Comparison of ENCODE assay signal across 12 mouse cellular contexts in the genomic region with DNA sequence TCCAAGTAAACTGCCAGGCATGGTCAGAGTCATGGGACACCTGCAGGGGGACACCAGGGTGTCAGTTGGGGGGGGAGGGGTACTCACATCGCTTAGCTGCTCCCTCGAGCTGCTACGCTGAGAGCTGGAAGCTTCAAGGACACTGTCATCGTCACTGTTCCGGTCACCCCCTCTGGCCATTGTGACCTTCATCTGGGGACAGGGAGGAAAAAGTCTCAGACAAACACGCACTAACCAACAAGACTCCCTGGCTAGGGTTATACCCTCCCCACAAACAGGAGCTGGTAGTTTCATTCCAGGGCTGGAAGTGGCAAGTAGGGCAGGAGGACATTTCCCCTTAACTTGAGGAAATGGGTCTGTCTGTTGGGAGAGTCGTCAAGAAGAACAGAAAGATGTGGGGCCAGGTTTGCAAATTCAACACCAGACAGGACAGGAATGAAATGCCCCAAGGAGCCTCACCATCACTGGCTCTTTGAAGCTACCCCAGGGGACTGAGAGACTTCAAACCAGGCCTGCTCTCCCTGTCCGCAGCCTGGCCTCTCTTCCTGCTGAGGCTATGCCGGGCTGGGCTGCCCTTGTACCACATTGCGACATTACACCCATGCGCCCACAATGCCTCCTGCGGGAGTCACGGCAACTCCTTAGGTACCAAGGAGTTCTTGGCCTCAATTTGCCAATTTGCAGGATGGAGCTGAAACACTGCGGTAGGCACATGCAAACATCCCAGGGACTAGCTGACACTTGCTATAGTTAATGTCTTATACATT. TPM values are rescaled to one million over a fixed set of nuclear protein-coding genes. Genes with fewer than 3 reads are reported as not detected.
A peak's percentile ranks its signal among the peaks of the same experiment; 100 is the strongest.
DNase-seq lines count a peak whose midpoint lies in the region; ATAC-seq and TF ChIP-seq lines count a peak whose summit lies in the region.
"Had no signal": no experiment of that assay in that cellular context is flagged by ENCODE, and none has a peak within 500 bp of the region (broad histone marks: within the 10 kb centered on the region; RNA-seq: fewer than 3 reads in every experiment).

No protein-coding gene starts in this region.

- H3K4me2 ChIP-seq in heart, embryonic 14.5 days (ENCODE audit: low read length) = no peak overlapping the region
- H3K4me2 ChIP-seq in hindbrain, embryonic 14.5 days (replicated peaks) = no peak overlapping the region

- peak overlapping the region; percentile 22; the same call in 1 of the 2 replicates for H3K9ac ChIP-seq in heart, embryonic 14.5 days (ENCODE audit: low read length)
- H3K9ac ChIP-seq in ES-Bruce4 (ENCODE audit: low read depth, poor library complexity, severe bottlenecking) = no peak overlapping the region
- H3K9ac ChIP-seq in hindbrain, embryonic 14.5 days = no peak overlapping the region

- TF ChIP-seq POLR2A in ES-Bruce4 (IDR thresholded peaks at IDR 0.05; ENCODE audit: insufficient read depth, low read length) = no peak

- H3K27me3 ChIP-seq in heart, embryonic 14.5 days (ENCODE audit: control insufficient read depth, insufficient read depth, low read length) = no peaks in the 10 kb centered on the region
- no peaks in the 10 kb centered on the region for H3K27me3 ChIP-seq in ES-Bruce4 (ENCODE audit: control insufficient read depth, insufficient read depth, low read length, poor library complexity, severe bottlenecking)
- no peaks in the 10 kb centered on the region; the same call in 1 of the 2 replicates for H3K27me3 ChIP-seq in embryonic facial prominence, embryonic 10.5 days (replicated peaks; ENCODE audit: low read depth, poor library complexity, severe bottlenecking)
- H3K27me3 ChIP-seq in hindbrain, embryonic 14.5 days (ENCODE audit: control insufficient read depth, insufficient read depth, low read length) = no peaks in the 10 kb centered on the region
- H3K27me3 ChIP-seq in limb, embryonic 10.5 days (ENCODE audit: low read depth, poor library complexity, severe bottlenecking) = no peaks in the 10 kb centered on the region

- H3K9me3 ChIP-seq in heart, embryonic 14.5 days (ENCODE audit: control insufficient read depth, low read length) = no peaks in the 10 kb centered on the region
- no peaks in the 10 kb centered on the region for H3K9me3 ChIP-seq in ES-Bruce4 (replicated peaks; ENCODE audit: control insufficient read depth, insufficient read depth, low read length, poor library complexity, severe bottlenecking)
- H3K9me3 ChIP-seq in embryonic facial prominence, embryonic 10.5 days = no peaks in the 10 kb centered on the region
- H3K9me3 ChIP-seq in hindbrain, embryonic 14.5 days (ENCODE audit: control insufficient read depth, low read length) = no peaks in the 10 kb centered on the region
- no peaks in the 10 kb centered on the region for H3K9me3 ChIP-seq in limb, embryonic 10.5 days (replicated peaks)

- peak overlapping the region; percentile 8 to 14; a peak in 1 of 4 replicates for H3K27ac ChIP-seq in heart, embryonic 14.5 days (replicated peaks in 1 of 2; ENCODE audit: control insufficient read depth in 1 of 2, insufficient read depth in 1 of 2, low read depth in 2 of 2, low read length in 2 of 2)
- H3K27ac ChIP-seq in ES-Bruce4 (ENCODE audit: insufficient read depth, low read length) = no peak overlapping the region
- peak overlapping the region; percentile 57 for H3K27ac ChIP-seq in embryonic facial prominence, embryonic 10.5 days (replicated peaks)
- peak overlapping the region; percentile 84; the same call in 1 of the 2 replicates for H3K27ac ChIP-seq in hindbrain, embryonic 14.5 days
- no peak overlapping the region for H3K27ac ChIP-seq in limb, embryonic 10.5 days
- H3K27ac ChIP-seq: heart, adult 2 months; stomach, postnatal 0 days had no signal

- no peak for TF ChIP-seq CTCF in ES-Bruce4 (IDR thresholded peaks at IDR 0.05; ENCODE audit: low read depth, low read length)

- H3K4me3 ChIP-seq in heart, embryonic 14.5 days (ENCODE audit: control insufficient read depth in 1 of 2, insufficient read depth in 1 of 2, low read depth in 1 of 2, low read length in 2 of 2) = no peak overlapping the region
- H3K4me3 ChIP-seq in ES-Bruce4 (ENCODE audit: low read depth, low read length) = no peak overlapping the region
- no peak overlapping the region for H3K4me3 ChIP-seq in embryonic facial prominence, embryonic 10.5 days
- H3K4me3 ChIP-seq in hindbrain, embryonic 14.5 days (replicated peaks; ENCODE audit: low read length) = no peak overlapping the region
- H3K4me3 ChIP-seq in limb, embryonic 10.5 days = no peak overlapping the region
- H3K4me3 ChIP-seq: heart, adult 2 months had no signal

- peaks cover 18 to 32% of the 10 kb centered on the region in 2 experiments for H3K4me1 ChIP-seq in heart, embryonic 14.5 days (ENCODE audit: control insufficient read depth in 2 of 2, insufficient read depth in 2 of 2, low read length in 2 of 2)
- peaks cover 12% of the 10 kb centered on the region for H3K4me1 ChIP-seq in ES-Bruce4 (ENCODE audit: control insufficient read depth, insufficient read depth, low read length)
- peaks cover 40% of the 10 kb centered on the region for H3K4me1 ChIP-seq in embryonic facial prominence, embryonic 10.5 days
- H3K4me1 ChIP-seq in hindbrain, embryonic 14.5 days (replicated peaks; ENCODE audit: control insufficient read depth, insufficient read depth, low read length) = peaks cover 39% of the 10 kb centered on the region
- peaks cover 41% of the 10 kb centered on the region for H3K4me1 ChIP-seq in limb, embryonic 10.5 days

- H3K36me3 ChIP-seq in heart, embryonic 14.5 days (ENCODE audit: control insufficient read depth, insufficient read depth, low read length) = peaks cover 14% of the 10 kb centered on the region
- no peaks in the 10 kb centered on the region for H3K36me3 ChIP-seq in ES-Bruce4 (ENCODE audit: control insufficient read depth, insufficient read depth, low read length, poor library complexity, severe bottlenecking)
- H3K36me3 ChIP-seq in embryonic facial prominence, embryonic 10.5 days (replicated peaks) = peaks cover 14% of the 10 kb centered on the region
- peaks cover 10% of the 10 kb centered on the region; the same call in 1 of the 2 replicates for H3K36me3 ChIP-seq in hindbrain, embryonic 14.5 days (replicated peaks; ENCODE audit: control insufficient read depth, insufficient read depth)
- H3K36me3 ChIP-seq in limb, embryonic 10.5 days = peaks cover 10% of the 10 kb centered on the region; the same call in 1 of the 2 replicates

- WGBS in heart, embryonic 14.5 days = 48% methylated on average over 14 of the region's 14 CpGs
- WGBS in embryonic facial prominence, embryonic 10.5 days = 54% methylated on average over 14 of the region's 14 CpGs
- 57% methylated on average over 14 of the region's 14 CpGs for whole genome bisulfite sequencing in hindbrain, embryonic 14.5 days
- WGBS in limb, embryonic 10.5 days = 42% methylated on average over 14 of the region's 14 CpGs

- DNase-seq in heart, adult 18-20 months = no peak
- no peak for DNase-seq in embryonic facial prominence, embryonic 10.5 days (ENCODE audit: low spot score)
- DNase-seq in hindbrain, embryonic 14.5 days (ENCODE audit: low spot score) = no peak
- no peak for DNase-seq in ovary, adult 18-20 months (ENCODE audit: low spot score)
- no peak for DNase-seq in kidney, postnatal 25 days
- DNase-seq in limb, embryonic 10.5 days (ENCODE audit: low spot score) = no peak
- DNase-seq: heart, adult 2 months; kidney, adult 18-20 months; layer of hippocampus, adult 9-11 months had no signal

- TF ChIP-seq EP300 in ES-Bruce4 (IDR thresholded peaks at IDR 0.05; ENCODE audit: insufficient read depth, low read depth, low read length) = peak; percentile 39; the same call in 1 of the 2 replicates

- no peak for ATAC-seq in heart, embryonic 14.5 days (ENCODE audit: insufficient number of reproducible peaks, insufficient read depth, low FRiP score, low read depth)
- ATAC-seq in hindbrain, embryonic 14.5 days (ENCODE audit: low FRiP score) = no peak

RNA-seq across cellular contexts. Expression of a gene that starts 30.4 kb away (rescaled TPM):
- polyA plus RNA-seq in heart, embryonic 14.5 days (2014; fragmentation: Nextera tagmentation; extraction: Ambion mirVana) = 12.8 and 13.5 TPM in 2 replicates
- 10 to 100 TPM; 44.9 to 50.1 TPM for total RNA-seq in heart, adult 18-20 months (2021)
- 51.7 and 65.7 TPM in 2 replicates for polyA plus RNA-seq in ES-Bruce4 (2011; ENCODE audit: insufficient read depth, insufficient read length, low read depth, missing spikeins)
- polyA plus RNA-seq in embryonic facial prominence, embryonic 10.5 days (2016; fragmentation: Nextera tagmentation; extraction: Ambion mirVana) = 21.5 and 23.5 TPM in 2 replicates
- polyA plus RNA-seq in hindbrain, embryonic 14.5 days (2014; fragmentation: Nextera tagmentation; extraction: Ambion mirVana) = 23.8 and 24.8 TPM in 2 replicates
- 22.5 and 24.8 TPM in 2 replicates for polyA plus RNA-seq in limb, embryonic 10.5 days (2016; fragmentation: Nextera tagmentation; extraction: Ambion mirVana)

Comparison
In these comparisons a context has a peak if more than half of its experiments do, and no peak if none do; other contexts are left out.
1. H3K27ac ChIP-seq: peak in heart, embryonic 14.5 days (2 of 2), embryonic facial prominence, embryonic 10.5 days (single experiment) and hindbrain, embryonic 14.5 days (single experiment); none in ES-Bruce4 (single experiment) and limb, embryonic 10.5 days (single experiment).